Mouse (Mus musculus) adrenal gland (tissue): ENCODE results near the gene Alg1.
"Not testable (repeated sequence)": the region's sequence is repeated elsewhere in the genome, so short reads cannot be mapped to it uniquely, and the experiment has no call there.

Experiments used
- intact Hi-C: fragments of 180-260 bp; cut with DNase I; formaldehyde crosslinking; loops from one replicate; pipeline ENCODE4 v1.15.1; 2025

The Alg1 gene

GRCm38 (mm10) chr16:5228103-5228502 lies 5.3 kb upstream of the Alg1 start:
- intact Hi-C loops, result not testable (repeated sequence)

- intact Hi-C loops, result no loop called here
Observed at GRCm38 (mm10) chr16:5232982-5233381, 439 bp upstream of the Alg1 start.

GRCm38 (mm10) chr16:5242355-5242754 lies 8.9 kb downstream of the Alg1 start:
- intact Hi-C loops, result no loop called here

GRCm38 (mm10) chr16:5242882-5243281 lies 9.5 kb downstream of the Alg1 start:
- intact Hi-C loops, result no loop called here

- intact Hi-C loops, result loop anchor here (1.0 kb wide), 1 partner anchor 41 kb away; no protein-coding TSS in a partner anchor
Observed at GRCm38 (mm10) chr16:5244411-5244810, 11.0 kb downstream of the Alg1 start.

- intact Hi-C loops, result no loop called here
Observed at GRCm38 (mm10) chr16:5250891-5251290, 17.5 kb downstream of the Alg1 start.

GRCm38 (mm10) chr16:5252260-5252659 lies 18.8 kb downstream of the Alg1 start:
- intact Hi-C loops, result no loop called here

GRCm38 (mm10) chr16:5254346-5255025 lies 21.1 kb downstream of the Alg1 start:
- intact Hi-C loops, result no loop called here

- intact Hi-C loops, result no loop called here
Observed at GRCm38 (mm10) chr16:5255081-5255740, 21.8 kb downstream of the Alg1 start.

- intact Hi-C loops, result no loop called here
Observed at GRCm38 (mm10) chr16:5255779-5256496, 22.5 kb downstream of the Alg1 start, which contains the start of gene Eef2kmt. Gene Eef2kmt, minus strand, starts transcription at chr16:5255983.

GRCm38 (mm10) chr16:5263156-5263555 lies 29.7 kb downstream of the Alg1 start:
- intact Hi-C loops, result no loop called here

GRCm38 (mm10) chr16:5263926-5264325 lies 30.5 kb downstream of the Alg1 start:
- intact Hi-C loops, result no loop called here

GRCm38 (mm10) chr16:5271411-5272035 lies 38.1 kb downstream of the Alg1 start:
- intact Hi-C loops, result no loop called here

- intact Hi-C loops, result no loop called here
Observed at GRCm38 (mm10) chr16:5272371-5272770, 39.0 kb downstream of the Alg1 start.

- intact Hi-C loops, result no loop called here
Observed at GRCm38 (mm10) chr16:5279571-5280222, 46.3 kb downstream of the Alg1 start.

GRCm38 (mm10) chr16:5282686-5283085 lies 49.3 kb downstream of the Alg1 start:
- intact Hi-C loops, result no loop called here

GRCm38 (mm10) chr16:5285376-5285775 lies 52.0 kb downstream of the Alg1 start:
- intact Hi-C loops, result no loop called here
